In the genomic region with DNA sequence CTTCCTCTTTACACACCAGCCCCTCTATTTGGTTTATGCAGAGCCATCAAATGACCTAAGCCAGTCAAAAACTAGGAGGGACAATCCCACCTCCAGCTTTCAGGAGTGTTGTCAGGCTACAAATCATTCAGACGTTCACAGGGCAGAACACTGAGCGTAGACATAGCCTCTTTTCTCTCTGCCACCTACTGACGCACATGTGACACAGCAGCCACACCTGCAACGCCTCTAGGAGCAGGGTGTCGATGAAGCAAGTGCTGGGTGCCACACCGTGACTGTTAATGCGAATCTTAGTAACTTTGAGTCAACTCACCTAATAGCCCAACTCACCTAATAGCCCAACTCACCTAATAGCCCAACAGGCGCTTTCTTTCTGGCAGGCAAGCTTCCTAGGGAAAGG, we compare ENCODE assay signal across 8 mouse cellular contexts. TPM values are rescaled to one million over a fixed set of nuclear protein-coding genes. Genes with fewer than 3 reads are reported as not detected.
DNase-seq lines count a peak whose midpoint lies in the region; ATAC-seq lines count a peak whose summit lies in the region.

No protein-coding gene starts in this region.

- DNase-seq in cerebellum, adult 9-11 months: peak; percentile 39
- DNase-seq in cerebellum, postnatal 4 days (ENCODE audit: low spot score in 2 of 2): no peak
- peak; percentile 46 to 52 for DNase-seq in adrenal gland, postnatal 36 days
- DNase-seq in gonadal fat pad, adult 2 months (ENCODE audit: low read depth): peak; percentile 36
- DNase-seq in lung, postnatal 25 days (ENCODE audit: low spot score): peak; percentile 72
- DNase-seq in spleen, postnatal 10 days (ENCODE audit: low spot score in 2 of 2): peak; percentile 29 to 72
- no peak for DNase-seq in layer of hippocampus, adult 11-12 months (ENCODE audit: low spot score)

- no peak overlapping the region for H3K27ac ChIP-seq in kidney, embryonic 14.5 days (ENCODE audit: low read depth, low read length)

- peaks cover 16% of the 10 kb centered on the region for H3K4me1 ChIP-seq in kidney, embryonic 14.5 days (ENCODE audit: control insufficient read depth, insufficient read depth, low read length)

- no peaks in the 10 kb centered on the region for H3K9me3 ChIP-seq in kidney, embryonic 14.5 days (ENCODE audit: control insufficient read depth, low read length)

- no peaks in the 10 kb centered on the region for H3K27me3 ChIP-seq in kidney, embryonic 14.5 days (ENCODE audit: control insufficient read depth, insufficient read depth, low read length)

- 0 out of 2 replicates have a peak, but pooled peaks have one; percentile 5 for ATAC-seq in kidney, embryonic 14.5 days (ENCODE audit: low FRiP score, low TSS enrichment)

- WGBS in kidney, embryonic 14.5 days: 3% methylated on average over 8 of the region's 8 CpGs

- H3K4me2 ChIP-seq in kidney, embryonic 14.5 days (replicated peaks; ENCODE audit: low read depth, low read length): peak overlapping the region; percentile 77

- H3K36me3 ChIP-seq in kidney, embryonic 14.5 days (ENCODE audit: control insufficient read depth, insufficient read depth, low read length): peaks cover 45% of the 10 kb centered on the region

- H3K9ac ChIP-seq in kidney, embryonic 14.5 days (ENCODE audit: low read depth, low read length): peak overlapping the region; percentile 87

- H3K4me3 ChIP-seq in kidney, embryonic 14.5 days (ENCODE audit: low read length): peak overlapping the region; percentile 98

RNA-seq across cellular contexts. Expression of a gene that starts 10.8 kb away (rescaled TPM):
- total RNA-seq in adrenal gland, postnatal 36 days (2021): 1 to 10 TPM; 5.8 to 8.8 TPM
- polyA plus RNA-seq in gonadal fat pad, adult 2 months (2012; rRNA removed): 24.7 and 33.7 TPM in 2 replicates
- 30.3 and 39.1 TPM in 2 replicates for polyA plus RNA-seq in kidney, embryonic 14.5 days (2014; fragmentation: Nextera tagmentation; extraction: Ambion mirVana)

RNA-seq across cellular contexts. Expression of a gene that starts 32.0 kb away (rescaled TPM):
- total RNA-seq in adrenal gland, postnatal 36 days (2021): not detected
- not detected in 2 replicates for polyA plus RNA-seq in gonadal fat pad, adult 2 months (2012; rRNA removed)
- not detected in 2 replicates for polyA plus RNA-seq in kidney, embryonic 14.5 days (2014; fragmentation: Nextera tagmentation; extraction: Ambion mirVana)

RNA-seq across cellular contexts. Expression of a gene that starts 34.9 kb away (rescaled TPM):
- total RNA-seq in adrenal gland, postnatal 36 days (2021): 100 to 1,000 TPM; 301 to 364 TPM
- 338 and 719 TPM in 2 replicates for polyA plus RNA-seq in gonadal fat pad, adult 2 months (2012; rRNA removed)
- polyA plus RNA-seq in kidney, embryonic 14.5 days (2014; fragmentation: Nextera tagmentation; extraction: Ambion mirVana): 30.0 and 41.4 TPM in 2 replicates

RNA-seq across cellular contexts. Expression of a gene that starts 52.6 kb away (rescaled TPM):
- total RNA-seq in adrenal gland, postnatal 36 days (2021): not detected
- not detected in 2 replicates for polyA plus RNA-seq in gonadal fat pad, adult 2 months (2012; rRNA removed)
- polyA plus RNA-seq in kidney, embryonic 14.5 days (2014; fragmentation: Nextera tagmentation; extraction: Ambion mirVana): not detected in 2 replicates

RNA-seq across cellular contexts. Expression of a gene that starts 59.3 kb away (rescaled TPM):
- 100 to 1,000 TPM in 1 of 2 experiments, 10 to 100 TPM in 1; 86.2 to 127 TPM for total RNA-seq in adrenal gland, postnatal 36 days (2021)
- polyA plus RNA-seq in gonadal fat pad, adult 2 months (2012; rRNA removed): 321 and 444 TPM in 2 replicates
- polyA plus RNA-seq in kidney, embryonic 14.5 days (2014; fragmentation: Nextera tagmentation; extraction: Ambion mirVana): 172 and 194 TPM in 2 replicates

Comparison
In these comparisons a context has a peak if more than half of its experiments do, and no peak if none do; other contexts are left out.
1. DNase-seq: peak in cerebellum, adult 9-11 months (single experiment), adrenal gland, postnatal 36 days (2 of 2), gonadal fat pad, adult 2 months (single experiment), lung, postnatal 25 days (single experiment) and spleen, postnatal 10 days (2 of 2); none in cerebellum, postnatal 4 days (0 of 2) and layer of hippocampus, adult 11-12 months (single experiment).